Mouse (Mus musculus): ENCODE measurements at regions not wholly inside any gene's neighbourhood (a gene's known extent, or its start where the extent isn't known, plus 50 kb on each side); places are given as distances from the start of the nearest gene placed in this dataset.

DNA sequence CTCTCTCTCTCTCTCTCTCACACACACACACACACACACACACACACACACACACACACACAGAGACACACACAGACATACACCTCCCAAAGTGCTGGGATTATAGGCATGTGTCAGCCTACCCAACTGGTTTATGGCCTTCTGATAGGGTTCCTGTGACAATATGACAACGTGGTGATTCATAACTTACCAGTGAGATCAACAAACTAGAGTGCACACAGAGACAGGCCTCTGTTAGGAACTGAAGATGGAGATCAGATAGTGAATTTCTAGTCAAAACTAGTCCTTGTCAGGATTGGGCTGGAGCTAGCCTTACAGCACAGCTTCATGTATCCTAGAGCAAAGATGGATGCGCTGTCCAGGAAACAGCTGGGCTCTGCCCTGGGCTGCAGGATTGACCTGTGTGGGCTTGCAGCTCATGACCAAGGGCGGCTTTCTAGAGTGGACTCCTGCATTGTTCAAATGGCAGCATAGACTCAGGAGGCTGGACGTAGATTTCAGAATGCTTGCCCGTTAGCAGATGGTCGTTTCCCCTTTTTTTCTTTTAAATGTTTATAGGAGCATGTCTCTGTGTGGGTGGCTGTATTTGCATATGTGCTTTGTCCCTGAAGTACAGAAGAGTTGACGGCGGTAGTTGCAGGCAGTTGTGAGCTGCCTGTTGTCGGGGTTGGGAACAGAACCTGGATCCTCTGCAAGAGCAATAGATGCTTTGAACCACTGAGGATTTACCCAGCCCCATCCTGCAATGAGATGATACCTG lies 106.0 kb upstream of the Zfp217 start:
- H3K4me3 ChIP-seq, result no peak overlapping the region
- H3K36me3 ChIP-seq, result no peaks in the 10 kb centered on the region
- H3K4me1 ChIP-seq, result no peaks in the 10 kb centered on the region
- DNase-seq (ENCODE audit: low spot score), result no peak
- no peak overlapping the region for H3K27ac ChIP-seq
- no peaks in the 10 kb centered on the region for H3K9me3 ChIP-seq
- 83% methylated on average over 9 of the region's 9 CpGs for WGBS
- H3K27me3 ChIP-seq (ENCODE audit: insufficient read depth, poor library complexity, severe bottlenecking), result no peaks in the 10 kb centered on the region

GRCm38 (mm10) chr2:170252255-170253034 lies 104.5 kb upstream of the Zfp217 start:
- Histone ChIP-seq H3K4me3 (no peak overlapping the region), H3K27me3 (ENCODE audit: insufficient read depth, poor library complexity, severe bottlenecking) (no peaks in the 10 kb centered on the region), H3K4me1 (0 out of 2 replicates have a peak, but pooled peaks cover 5% of the 10 kb centered on the region), H3K9me3 (no peaks in the 10 kb centered on the region), H3K27ac (no peak overlapping the region), H3K36me3 (no peaks in the 10 kb centered on the region)
- WGBS, result 58% methylated on average over 14 of the region's 14 CpGs
- no peak for DNase-seq (ENCODE audit: low spot score)

DNA sequence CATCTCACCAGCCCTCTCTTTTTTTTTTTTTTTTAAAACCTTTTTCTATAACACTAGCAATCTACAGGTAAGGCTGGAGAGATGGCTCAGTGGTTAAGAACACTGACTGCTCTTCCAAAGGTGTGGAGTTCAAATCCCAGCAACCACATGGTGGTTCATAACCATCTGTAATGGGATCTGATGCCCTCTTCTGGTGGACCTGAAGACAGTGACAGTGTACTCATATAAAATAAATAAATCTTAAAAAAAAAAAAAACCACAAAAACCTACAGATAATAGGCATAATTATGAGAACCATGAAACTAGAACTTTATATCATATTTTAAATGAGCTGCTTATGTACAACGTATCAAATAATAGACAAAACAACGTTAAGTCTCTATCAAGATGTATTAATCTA lies 102.8 kb upstream of the Zfp217 start:
- H3K27me3 ChIP-seq (ENCODE audit: insufficient read depth, poor library complexity, severe bottlenecking), result no peaks in the 10 kb centered on the region
- 0 out of 2 replicates have a peak, but pooled peaks cover 5% of the 10 kb centered on the region for H3K4me1 ChIP-seq
- no peaks in the 10 kb centered on the region for H3K36me3 ChIP-seq
- no peak overlapping the region for H3K4me3 ChIP-seq
- no peak overlapping the region for H3K27ac ChIP-seq
- no peaks in the 10 kb centered on the region for H3K9me3 ChIP-seq
- 92% methylated on average over 2 of the region's 2 CpGs for WGBS
- DNase-seq (ENCODE audit: low spot score), result no peak

GRCm38 (mm10) chr2:170247702-170248445 lies 100.0 kb upstream of the Zfp217 start:
- no peaks in the 10 kb centered on the region for H3K36me3 ChIP-seq
- H3K27ac ChIP-seq, result no peak overlapping the region
- DNase-seq (ENCODE audit: low spot score), result no peak
- no peaks in the 10 kb centered on the region for H3K27me3 ChIP-seq (ENCODE audit: insufficient read depth, poor library complexity, severe bottlenecking)
- no peaks in the 10 kb centered on the region for H3K9me3 ChIP-seq
- 51% methylated on average over 11 of the region's 11 CpGs for WGBS
- 0 out of 2 replicates have a peak, but pooled peaks cover 5% of the 10 kb centered on the region for H3K4me1 ChIP-seq
- H3K4me3 ChIP-seq, result no peak overlapping the region

DNA sequence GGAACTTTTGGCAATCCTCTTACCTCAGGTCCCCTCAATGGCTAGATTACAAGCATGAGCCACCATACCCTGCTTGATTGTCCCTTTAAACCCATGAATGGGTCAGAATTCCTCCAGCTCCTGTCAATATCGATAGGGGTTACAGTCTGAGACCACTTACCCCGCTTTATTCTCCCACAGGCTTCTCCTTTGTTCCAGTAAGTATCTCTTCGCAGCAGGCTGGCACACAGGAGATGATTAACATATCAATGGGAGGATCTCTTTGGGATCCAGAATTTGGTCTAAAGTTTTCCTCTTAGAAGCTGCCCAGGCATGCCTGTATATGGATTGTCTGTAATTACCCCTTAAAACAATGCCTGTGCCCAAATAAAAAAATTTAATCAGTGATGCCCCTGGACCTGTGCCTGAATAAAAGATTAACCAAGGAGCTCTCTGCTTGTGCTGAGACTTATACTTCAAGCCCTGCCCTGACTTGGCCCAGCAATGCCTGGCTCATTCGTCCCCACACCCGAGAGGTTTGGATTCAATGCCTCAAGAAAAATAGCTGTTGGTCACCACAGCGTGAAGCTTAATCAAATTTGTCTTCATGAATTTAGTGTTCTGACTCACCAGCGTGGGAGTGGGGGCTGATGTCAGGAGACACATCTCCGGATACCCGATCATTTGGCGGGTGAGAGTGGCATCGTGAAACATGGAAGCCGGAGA lies 97.9 kb upstream of the Zfp217 start:
- 47% methylated on average over 12 of the region's 12 CpGs for WGBS
- Histone ChIP-seq H3K27me3 (ENCODE audit: insufficient read depth, poor library complexity, severe bottlenecking) (no peaks in the 10 kb centered on the region), H3K27ac (no peak overlapping the region), H3K36me3 (no peaks in the 10 kb centered on the region), H3K9me3 (no peaks in the 10 kb centered on the region), H3K4me1 (0 out of 2 replicates have a peak, but pooled peaks cover 5% of the 10 kb centered on the region), H3K4me3 (no peak overlapping the region)
- DNase-seq (ENCODE audit: low spot score), result no peak

DNA sequence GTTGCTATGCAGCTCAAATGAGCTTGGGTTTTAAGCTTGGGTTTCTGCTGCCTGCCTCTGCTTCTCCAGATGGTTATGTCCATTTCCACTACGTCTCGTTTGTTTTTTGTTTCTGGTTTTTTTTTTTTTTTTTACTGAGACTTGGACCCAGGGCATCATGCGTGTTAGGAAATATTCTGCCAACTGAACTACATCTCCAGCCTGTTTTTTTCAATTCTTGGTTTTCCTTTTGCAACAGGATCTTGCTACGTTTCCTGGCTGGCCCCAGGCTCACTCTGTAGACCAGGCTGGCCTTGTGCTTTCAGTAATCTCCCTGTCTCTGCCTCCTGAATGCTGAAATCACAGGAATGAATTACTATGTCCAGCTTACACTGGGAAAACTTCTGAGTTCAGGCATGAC lies 96.2 kb upstream of the Zfp217 start:
- Histone ChIP-seq H3K27me3 (ENCODE audit: insufficient read depth, poor library complexity, severe bottlenecking) (no peaks in the 10 kb centered on the region), H3K4me1 (0 out of 2 replicates have a peak, but pooled peaks cover 5% of the 10 kb centered on the region), H3K4me3 (no peak overlapping the region), H3K27ac (no peak overlapping the region), H3K9me3 (no peaks in the 10 kb centered on the region), H3K36me3 (no peaks in the 10 kb centered on the region)
- DNase-seq (ENCODE audit: low spot score), result no peak
- 81% methylated on average over 4 of the region's 4 CpGs for WGBS

DNA sequence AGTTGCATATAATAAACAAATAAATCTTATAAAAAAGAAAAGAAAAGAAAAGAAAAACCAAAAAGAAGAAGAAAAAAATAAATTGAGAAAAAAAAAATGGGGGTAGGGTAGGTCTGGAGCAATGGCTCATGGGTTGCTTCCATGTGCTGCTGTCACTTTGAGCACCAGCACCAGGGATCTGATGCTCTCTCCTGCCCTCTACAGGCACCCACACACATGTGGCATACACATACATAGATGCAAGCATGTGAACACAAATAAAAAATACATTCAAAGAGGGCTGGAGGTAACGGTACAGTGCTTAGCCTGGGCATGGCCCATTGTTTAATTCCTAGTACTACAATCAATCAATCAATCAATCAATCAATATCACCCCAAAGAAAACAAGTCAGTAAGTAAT lies 90.1 kb upstream of the Zfp217 start:
- Histone ChIP-seq H3K4me3 (no peak overlapping the region), H3K36me3 (no peaks in the 10 kb centered on the region), H3K27me3 (ENCODE audit: insufficient read depth, poor library complexity, severe bottlenecking) (no peaks in the 10 kb centered on the region), H3K9me3 (no peaks in the 10 kb centered on the region), H3K27ac (no peak overlapping the region), H3K4me1 (peaks cover 3% of the 10 kb centered on the region; the same call in 1 of the 2 replicates)
- no peak for DNase-seq (ENCODE audit: low spot score)
- 86% methylated on average over 1 of the region's 1 CpGs for WGBS

- no peak for DNase-seq (ENCODE audit: low spot score)
- 81% methylated on average over 4 of the region's 4 CpGs for WGBS
- no peak overlapping the region for H3K4me3 ChIP-seq
- H3K27me3 ChIP-seq (ENCODE audit: insufficient read depth, poor library complexity, severe bottlenecking), result no peaks in the 10 kb centered on the region
- H3K4me1 ChIP-seq, result peaks cover 3% of the 10 kb centered on the region; the same call in 1 of the 2 replicates
- no peak overlapping the region for H3K27ac ChIP-seq
- no peaks in the 10 kb centered on the region for H3K36me3 ChIP-seq
- no peaks in the 10 kb centered on the region for H3K9me3 ChIP-seq
These were observed 85.5 kb upstream of the Zfp217 start for GRCm38 (mm10) chr2:170233426-170233825.

GRCm38 (mm10) chr2:170229461-170230080 lies 81.7 kb upstream of the Zfp217 start:
- no peak overlapping the region for H3K27ac ChIP-seq

DNA sequence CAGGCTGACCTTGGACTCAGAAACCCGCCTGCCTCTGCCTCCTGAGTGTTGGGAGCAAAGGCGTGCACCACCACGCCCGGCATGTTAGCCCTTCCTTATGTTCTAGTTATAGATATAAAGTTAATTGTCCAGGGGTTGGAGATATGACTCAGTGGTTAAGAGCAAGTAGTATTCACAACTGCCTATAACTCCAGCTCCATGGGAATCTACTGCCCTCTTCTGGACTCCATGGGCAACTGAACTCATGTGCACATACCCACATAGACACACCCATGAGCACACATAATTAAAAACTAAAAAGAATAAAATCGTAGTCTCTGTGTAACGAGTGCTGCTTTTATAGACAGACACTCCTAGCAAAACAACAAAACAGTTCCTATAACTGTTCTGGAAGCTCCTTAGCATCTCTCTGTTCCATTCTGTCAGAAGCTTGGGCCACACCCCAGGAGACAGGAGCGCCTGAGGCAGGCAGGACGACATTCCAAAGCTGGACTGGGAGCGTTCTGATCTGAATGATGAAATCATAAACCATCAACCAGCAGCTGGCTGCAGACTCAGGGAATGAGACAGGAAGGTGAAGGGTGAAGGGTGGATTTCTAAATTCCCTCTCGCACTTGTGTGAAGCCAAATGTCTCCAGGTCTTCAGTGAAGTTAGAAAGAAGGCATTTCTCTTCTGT lies 80.6 kb upstream of the Zfp217 start:
- H3K27ac ChIP-seq, result no peak overlapping the region
- no peak overlapping the region for H3K4me3 ChIP-seq
- DNase-seq (ENCODE audit: low spot score), result no peak
- peaks cover 6% of the 10 kb centered on the region for H3K4me1 ChIP-seq
- no peaks in the 10 kb centered on the region for H3K36me3 ChIP-seq
- WGBS, result 92% methylated on average over 10 of the region's 10 CpGs
- H3K9me3 ChIP-seq, result no peaks in the 10 kb centered on the region
- no peaks in the 10 kb centered on the region for H3K27me3 ChIP-seq (ENCODE audit: insufficient read depth, poor library complexity, severe bottlenecking)

More at GRCm38 (mm10) chr2:170229461-170230080, 81.7 kb upstream of the Zfp217 start:
- WGBS, result 80% methylated on average over 8 of the region's 8 CpGs
- DNase-seq (ENCODE audit: low spot score), result no peak
- 0 out of 2 replicates have a peak, but pooled peaks cover 3% of the 10 kb centered on the region for H3K4me1 ChIP-seq
- no peaks in the 10 kb centered on the region for H3K27me3 ChIP-seq (ENCODE audit: insufficient read depth, poor library complexity, severe bottlenecking)
- no peak overlapping the region for H3K4me3 ChIP-seq
- no peaks in the 10 kb centered on the region for H3K9me3 ChIP-seq
- no peaks in the 10 kb centered on the region for H3K36me3 ChIP-seq

DNA sequence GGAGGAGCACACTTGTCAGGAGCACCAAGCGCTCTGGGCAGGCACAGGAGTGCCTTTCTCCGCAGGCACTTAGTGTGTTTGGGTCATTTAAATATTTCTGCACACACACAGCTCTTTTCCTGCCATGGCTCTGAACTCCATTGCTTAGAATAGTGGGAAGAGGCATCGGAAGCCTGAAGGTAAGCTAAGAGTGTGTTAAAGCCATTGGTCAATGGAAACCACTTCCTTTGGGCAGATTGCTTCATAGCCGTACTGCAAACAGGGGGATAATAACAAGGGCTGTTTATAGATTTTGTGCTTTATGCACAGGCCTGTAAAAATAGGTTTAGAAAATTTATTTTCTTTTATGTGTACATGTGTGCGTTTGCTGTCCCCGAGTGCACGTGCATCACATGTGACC lies 76.0 kb upstream of the Zfp217 start:
- Histone ChIP-seq H3K4me1 (peaks cover 48% of the 10 kb centered on the region), H3K36me3 (no peaks in the 10 kb centered on the region), H3K4me3 (no peak overlapping the region), H3K27me3 (ENCODE audit: insufficient read depth, poor library complexity, severe bottlenecking) (no peaks in the 10 kb centered on the region), H3K27ac (0 out of 2 replicates have a peak overlapping the region, but pooled peaks have one; percentile 92), H3K9me3 (no peaks in the 10 kb centered on the region)
- 79% methylated on average over 7 of the region's 7 CpGs for WGBS
- DNase-seq (ENCODE audit: low spot score), result no peak
